Mouse (Mus musculus): Measurements from ENCODE around the gene Hspb3. TPM values are rescaled to one million over a fixed set of nuclear protein-coding genes. Genes with fewer than 3 reads are reported as not detected.
A peak's percentile ranks its signal among the peaks of the same experiment; 100 is the strongest.

Hspb3 gene
- 10 to 100 TPM; 47.7 to 56.6 TPM for total RNA-seq (2021)
- long read RNA-seq, experiment 1, transcript Hspb3-201 (1 exons, 781 nt), result major isoform, 39 of 39 reads
- long read RNA-seq, experiment 1, partial matches to known transcripts, result 0 of 39 reads
- long read RNA-seq, experiment 1, other reads (novel, unspliced or antisense), result 0 of 39 reads
- long read RNA-seq, experiment 2, transcript Hspb3-201 (1 exons, 781 nt), result major isoform, 28 of 28 reads
- long read RNA-seq, experiment 2, partial matches to known transcripts, result 0 of 28 reads
- long read RNA-seq, experiment 2, other reads (novel, unspliced or antisense), result 0 of 28 reads

- peak; percentile 76 for DNase-seq (ENCODE audit: low spot score)
Measured at GRCm38 (mm10) chr13:113663151-113663779, at the start of gene Hspb3. Gene Hspb3 (minus strand): TSS chr13:113663676.

- no peak for DNase-seq (ENCODE audit: low spot score)
Measured at GRCm38 (mm10) chr13:113713186-113713585, 49.7 kb upstream of the Hspb3 start.

- DNase-seq (ENCODE audit: low spot score), result no peak
Measured at GRCm38 (mm10) chr13:113706183-113706582, 42.7 kb upstream of the Hspb3 start.

GRCm38 (mm10) chr13:113701185-113701584, 37.7 kb upstream of the Hspb3 start:
- no peak for DNase-seq (ENCODE audit: low spot score)

- no peak for DNase-seq (ENCODE audit: low spot score)
Measured at GRCm38 (mm10) chr13:113699928-113700327, 36.5 kb upstream of the Hspb3 start.

- DNase-seq (ENCODE audit: low spot score), result no peak
Measured at GRCm38 (mm10) chr13:113699415-113699873, 36.0 kb upstream of the Hspb3 start.

- no peak for DNase-seq (ENCODE audit: low spot score)
Measured at GRCm38 (mm10) chr13:113696838-113697321, 33.4 kb upstream of the Hspb3 start.

GRCm38 (mm10) chr13:113693383-113693782, 29.9 kb upstream of the Hspb3 start:
- peak; percentile 36 for DNase-seq (ENCODE audit: low spot score)

- no peak for DNase-seq (ENCODE audit: low spot score)
Measured at GRCm38 (mm10) chr13:113691644-113692043, 28.2 kb upstream of the Hspb3 start.

- no peak for DNase-seq (ENCODE audit: low spot score)
Measured at GRCm38 (mm10) chr13:113689883-113690282, 26.4 kb upstream of the Hspb3 start.

GRCm38 (mm10) chr13:113686691-113687121, 23.2 kb upstream of the Hspb3 start:
- no peak for DNase-seq (ENCODE audit: low spot score)

GRCm38 (mm10) chr13:113682821-113683220, 19.3 kb upstream of the Hspb3 start:
- DNase-seq (ENCODE audit: low spot score), result no peak

- no peak for DNase-seq (ENCODE audit: low spot score)
Measured at GRCm38 (mm10) chr13:113680646-113681045, 17.2 kb upstream of the Hspb3 start.

GRCm38 (mm10) chr13:113669459-113670077, 6.1 kb upstream of the Hspb3 start:
- peak; percentile 58 for DNase-seq (ENCODE audit: low spot score)

- peak; percentile 21 for DNase-seq (ENCODE audit: low spot score)
Measured at GRCm38 (mm10) chr13:113663883-113664282, 407 bp upstream of the Hspb3 start.

GRCm38 (mm10) chr13:113661826-113662271, 1.6 kb downstream of the Hspb3 start:
- peak; percentile 79 for DNase-seq (ENCODE audit: low spot score)

- peak; percentile 61 for DNase-seq (ENCODE audit: low spot score)
Measured at GRCm38 (mm10) chr13:113660576-113661310, 2.7 kb downstream of the Hspb3 start.

GRCm38 (mm10) chr13:113657204-113657603, 6.3 kb downstream of the Hspb3 start:
- peak; percentile 21 for DNase-seq (ENCODE audit: low spot score)

- DNase-seq (ENCODE audit: low spot score), result peak; percentile 7
Measured at GRCm38 (mm10) chr13:113656639-113657038, 6.8 kb downstream of the Hspb3 start.

GRCm38 (mm10) chr13:113655511-113655910, 8.0 kb downstream of the Hspb3 start:
- no peak for DNase-seq (ENCODE audit: low spot score)

GRCm38 (mm10) chr13:113640944-113641597, 22.4 kb downstream of the Hspb3 start:
- DNase-seq (ENCODE audit: low spot score), result peak; percentile 33

Measured in gastrocnemius, adult 18-20 months (tissue).